Mouse (Mus musculus) liver, postnatal 0 days (tissue): Measurements from ENCODE around the gene Plaur.

Source experiments
- CTCF ChIP-seq: sonication (generic); IDR thresholded peaks from 2 replicates; pipeline ENCODE4 v1.5.1; 2016; ENCODE audit warnings: antibody characterized with exemption, low read depth
- EP300 ChIP-seq: IDR thresholded peaks from 2 replicates; pipeline ENCODE4 v1.6.1; 2016; ENCODE audit warnings: antibody characterized with exemption, low read depth, mild to moderate bottlenecking

GRCm38 (mm10) chr7:24459843-24460242 is 2.4 kb upstream of the Plaur start:
- TF ChIP-seq EP300 (no peak), CTCF (no peak)
